Mouse (Mus musculus) c-Kit-negative CD71-positive TER-119-positive erythroid progenitor cells, embryonic 14.5 days (primary cell): ENCODE measurements around the gene Grin3b.

Experiments
- DNase-seq: peaks from one replicate; pipeline ENCODE4 v3.0.0-alpha.2; 2013; ENCODE audit warnings: low read depth, low spot score

The Grin3b gene

GRCm38 (mm10) chr10:79970415-79971182, at the start of gene Grin3b:
Grin3b (plus strand) TSS chr10:79970715.
- DNase-seq, result no peak

- DNase-seq, result no peak
Observed at GRCm38 (mm10) chr10:79920958-79921535, 49.5 kb upstream of the Grin3b start, which contains the start of gene R3hdm4. R3hdm4 (minus strand) TSS chr10:79921208.

GRCm38 (mm10) chr10:79921572-79921971, 48.9 kb upstream of the Grin3b start:
- DNase-seq, result no peak

DNA sequence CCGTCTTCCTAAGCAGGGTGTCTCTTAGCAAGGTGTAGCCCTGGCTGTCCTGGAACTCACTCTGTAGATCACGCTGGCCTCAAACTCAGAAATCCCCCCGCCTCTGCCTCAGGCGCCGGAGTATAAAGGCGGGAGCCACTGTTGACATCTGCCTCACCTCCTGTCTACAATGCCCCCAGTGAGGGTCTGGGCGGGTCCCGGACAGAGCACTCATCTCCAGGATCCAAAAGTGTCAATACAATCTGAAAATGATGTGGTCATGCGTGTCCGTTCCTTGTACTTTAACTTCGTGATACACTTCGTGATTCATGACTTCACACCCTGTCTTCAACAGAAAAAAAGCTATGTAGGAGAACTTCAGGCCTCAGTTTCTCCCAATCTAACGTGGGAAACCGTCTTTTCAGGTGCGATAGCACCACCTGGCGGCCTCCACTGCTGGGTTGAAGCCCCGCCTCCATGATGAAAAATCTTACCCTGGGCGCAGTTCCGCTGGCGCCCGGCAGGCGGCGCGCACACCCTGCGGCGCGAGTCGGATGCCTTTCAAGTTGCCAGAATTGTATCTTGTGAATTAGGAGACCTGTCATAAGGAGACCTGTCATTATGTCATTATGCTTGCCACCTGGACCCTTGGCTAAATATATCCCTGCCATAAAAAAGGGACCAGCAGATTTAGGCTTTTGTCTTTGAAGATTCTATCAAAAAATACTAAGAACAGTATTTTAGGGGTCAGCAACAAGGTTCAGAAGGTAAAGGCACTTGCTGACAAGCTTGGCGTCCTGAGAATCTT, 45.3 kb upstream of the Grin3b start:
- peak; percentile 82 for DNase-seq

DNA sequence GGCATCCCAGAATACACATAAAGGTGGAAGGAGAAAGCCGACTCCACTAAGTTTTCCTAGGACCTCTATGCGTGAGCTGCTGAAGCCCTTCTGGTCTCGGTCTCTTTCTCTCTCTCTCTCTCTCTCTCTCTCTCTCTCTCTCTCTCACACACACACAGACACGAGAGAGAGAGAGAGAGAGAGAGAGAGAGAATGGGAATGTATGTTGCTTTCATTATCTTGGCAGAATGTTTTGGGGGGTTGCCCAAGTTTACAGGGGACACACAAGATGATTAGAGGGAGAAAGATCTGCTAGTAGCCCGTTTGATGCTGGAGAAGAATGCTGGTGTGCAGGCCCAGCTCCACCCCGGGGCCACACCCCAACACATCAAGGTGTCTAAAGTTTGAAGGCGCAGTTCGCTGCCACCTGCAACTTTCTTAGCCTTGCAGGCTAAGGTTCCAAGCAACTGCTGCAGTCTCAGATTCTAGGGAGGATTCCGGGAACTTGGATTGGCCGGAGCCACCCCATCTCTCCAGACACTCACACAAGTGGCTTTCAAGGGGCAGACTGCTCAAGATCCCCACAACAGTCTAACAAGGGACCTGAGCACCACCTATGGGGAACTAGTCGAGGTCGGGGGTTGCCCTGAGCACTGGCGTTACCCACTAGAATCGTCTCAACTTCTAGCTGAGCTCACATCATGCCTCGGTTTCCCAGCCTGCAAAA, 44.6 kb upstream of the Grin3b start:
- no peak for DNase-seq

GRCm38 (mm10) chr10:79926491-79927323, 43.8 kb upstream of the Grin3b start, which contains the start of gene Arid3a:
Arid3a (plus strand) TSS chr10:79927043.
- DNase-seq, result peak; percentile 62

DNA sequence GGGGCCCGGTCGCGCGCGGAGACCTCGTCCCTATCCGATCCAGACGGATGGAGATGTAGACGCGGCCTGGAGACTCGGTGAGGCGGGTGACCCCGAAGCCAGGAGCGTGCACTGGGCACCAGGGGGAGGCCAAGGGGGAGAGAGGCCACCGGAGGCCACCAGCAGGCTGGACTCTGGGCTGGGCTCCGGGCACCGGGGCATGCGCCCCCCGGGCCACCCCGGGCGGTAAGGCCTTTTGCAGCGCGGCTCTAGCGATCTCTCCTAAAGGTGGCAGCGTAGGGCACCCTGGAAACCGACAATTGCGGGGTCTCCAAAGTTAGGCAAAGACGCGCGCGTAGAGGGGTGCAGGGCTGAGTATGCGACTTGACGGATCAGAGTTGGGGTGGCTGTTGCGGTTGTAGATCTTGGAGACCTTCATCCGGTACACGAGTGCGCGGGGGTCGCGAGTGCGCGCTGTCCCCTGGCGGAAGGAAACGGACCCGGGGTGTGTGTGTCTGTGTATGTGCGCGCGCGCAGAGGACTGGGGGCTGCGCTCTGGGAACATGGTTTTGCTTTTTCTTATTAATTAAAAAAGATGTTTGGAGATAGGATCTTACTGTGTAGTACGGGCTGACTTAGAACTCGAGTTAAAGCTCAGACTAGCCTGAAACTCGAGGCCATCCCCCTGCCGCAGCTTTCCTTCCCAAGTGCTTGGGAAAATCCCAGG, 43.0 kb upstream of the Grin3b start:
- DNase-seq, result no peak

- no peak for DNase-seq
Observed at GRCm38 (mm10) chr10:79928030-79928694, 42.4 kb upstream of the Grin3b start.

- no peak for DNase-seq
Observed at GRCm38 (mm10) chr10:79928907-79929701, 41.4 kb upstream of the Grin3b start.

DNA sequence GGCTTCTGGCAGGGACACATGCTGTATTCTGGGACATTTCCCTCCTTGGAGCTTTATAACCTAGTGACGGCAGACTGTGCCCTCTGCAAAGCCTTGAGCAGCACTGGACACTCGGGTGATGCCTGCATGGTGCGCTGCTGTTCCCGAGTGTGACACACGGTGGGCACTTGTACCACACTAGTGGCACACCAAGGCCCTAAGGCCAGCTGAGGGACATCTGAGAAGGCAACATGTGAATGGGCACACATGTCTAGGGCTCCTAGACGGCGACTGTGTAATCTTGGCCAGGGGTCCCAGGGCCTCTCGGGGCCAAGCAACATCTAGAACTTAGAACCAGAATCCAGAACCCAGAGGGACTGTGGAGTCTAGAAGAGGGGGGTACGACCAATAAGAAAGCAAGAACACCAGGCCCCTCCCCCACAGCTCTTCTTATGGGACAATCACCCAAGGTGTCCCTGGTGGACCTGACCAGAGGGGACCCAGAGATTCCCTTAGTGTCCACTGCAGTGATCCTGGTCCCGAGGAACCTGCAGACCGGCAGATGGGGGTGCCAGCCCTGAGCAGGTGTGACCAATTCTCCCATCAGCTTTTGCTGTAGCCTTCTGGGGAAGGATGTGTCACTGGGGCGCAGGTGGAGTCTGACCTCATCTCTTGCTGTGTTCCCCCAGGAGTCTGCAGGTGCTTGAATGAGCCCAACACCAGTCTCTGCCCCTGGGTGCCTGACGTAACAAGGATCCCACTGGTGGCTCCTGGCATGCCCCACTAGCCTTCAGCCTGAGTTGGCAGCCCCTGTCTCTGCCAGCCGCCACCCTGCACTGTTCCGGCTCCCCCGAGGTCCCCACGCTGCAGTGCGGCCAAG, 40.3 kb upstream of the Grin3b start:
- no peak for DNase-seq

DNA sequence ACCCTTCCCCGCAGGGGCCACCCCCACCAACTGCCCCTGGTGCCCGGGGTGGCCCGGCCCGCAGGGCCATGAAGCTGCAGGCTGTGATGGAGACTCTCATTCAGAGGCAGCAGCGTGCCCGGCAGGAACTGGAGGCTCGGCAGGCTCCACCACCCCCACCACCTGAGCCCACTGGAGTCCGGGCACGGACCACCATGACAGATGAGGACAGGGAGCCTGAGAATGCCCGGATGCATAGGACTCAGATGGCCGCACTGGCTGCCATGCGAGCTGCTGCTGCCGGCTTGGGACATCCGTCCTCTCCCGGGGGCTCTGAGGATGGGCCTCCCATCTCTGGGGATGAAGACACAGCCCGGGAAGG, 39.7 kb upstream of the Grin3b start:
- no peak for DNase-seq

DNA sequence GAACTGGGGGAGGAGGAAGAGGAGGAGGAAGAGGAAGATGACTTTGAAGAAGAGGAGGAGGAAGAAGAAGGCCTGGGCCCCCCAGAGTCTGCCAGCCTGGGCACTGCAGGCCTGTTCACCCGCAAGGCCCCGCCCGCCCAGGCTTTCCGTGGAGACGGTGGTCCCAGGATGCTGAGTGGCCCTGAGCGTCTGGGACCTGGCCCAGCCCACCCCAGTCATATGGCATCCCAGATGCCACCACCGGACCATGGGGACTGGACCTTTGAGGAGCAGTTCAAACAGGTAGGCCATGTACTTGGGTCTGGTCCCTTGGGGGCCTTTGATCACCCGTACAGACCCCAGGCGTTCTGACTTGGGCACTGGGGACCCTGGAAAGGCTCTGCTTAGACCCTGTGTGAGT, 38.7 kb upstream of the Grin3b start:
- DNase-seq, result no peak

GRCm38 (mm10) chr10:79932736-79933135, 37.8 kb upstream of the Grin3b start:
- no peak for DNase-seq

DNA sequence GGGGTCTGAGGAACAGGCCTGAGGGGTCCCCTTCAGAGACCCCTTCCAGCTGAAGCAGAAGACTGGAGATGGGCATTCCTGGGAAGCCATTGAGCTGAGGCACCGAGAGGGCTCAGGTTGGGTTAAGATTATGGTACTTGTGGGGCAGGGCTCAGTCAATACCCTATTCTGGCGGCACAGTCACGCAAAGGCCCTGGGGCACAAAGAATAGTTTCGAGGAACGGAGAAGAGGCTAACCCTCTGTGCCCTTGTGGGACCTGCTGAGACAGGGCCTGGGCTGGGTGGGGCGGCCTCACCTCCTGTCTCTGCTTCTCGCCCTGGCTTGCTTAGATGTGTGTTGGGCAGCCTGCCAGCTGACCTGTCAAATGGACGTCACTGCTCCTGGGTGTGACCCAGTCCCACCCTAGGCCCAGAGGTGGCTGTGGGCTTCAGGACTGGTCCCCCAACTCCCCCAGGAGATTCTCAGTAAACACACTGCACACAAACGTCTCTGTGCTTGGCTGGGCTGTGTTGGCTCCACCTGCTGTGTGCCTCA, 37.3 kb upstream of the Grin3b start:
- DNase-seq, result no peak

GRCm38 (mm10) chr10:79933861-79934260, 36.7 kb upstream of the Grin3b start:
- DNase-seq, result no peak

DNA sequence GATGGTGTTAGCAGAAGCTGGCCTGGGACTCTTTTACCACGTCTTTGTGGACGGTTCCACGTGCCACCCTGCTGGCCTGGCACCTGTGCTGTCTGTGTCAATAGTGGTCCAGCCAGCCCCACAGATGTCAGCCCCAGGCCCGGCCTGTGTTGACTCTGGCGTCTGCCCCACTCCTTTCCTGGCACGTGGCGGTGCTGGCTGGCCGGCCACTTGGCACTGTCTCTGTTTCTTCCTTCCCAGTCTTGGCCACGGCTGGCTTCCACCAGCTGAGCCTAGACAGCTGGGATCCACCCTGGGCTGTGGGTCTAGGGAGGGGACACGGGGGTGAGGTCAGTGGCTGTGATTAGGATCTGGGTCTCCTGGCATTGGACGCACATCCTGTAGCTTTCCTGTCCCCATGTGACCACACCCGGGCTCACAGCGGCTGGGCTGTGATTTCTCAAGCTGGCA, 36.2 kb upstream of the Grin3b start:
- DNase-seq, result no peak

GRCm38 (mm10) chr10:79934794-79935569, 35.5 kb upstream of the Grin3b start:
- no peak for DNase-seq
